8 mouse cellular contexts compared by ENCODE assay signal in the genomic region with DNA sequence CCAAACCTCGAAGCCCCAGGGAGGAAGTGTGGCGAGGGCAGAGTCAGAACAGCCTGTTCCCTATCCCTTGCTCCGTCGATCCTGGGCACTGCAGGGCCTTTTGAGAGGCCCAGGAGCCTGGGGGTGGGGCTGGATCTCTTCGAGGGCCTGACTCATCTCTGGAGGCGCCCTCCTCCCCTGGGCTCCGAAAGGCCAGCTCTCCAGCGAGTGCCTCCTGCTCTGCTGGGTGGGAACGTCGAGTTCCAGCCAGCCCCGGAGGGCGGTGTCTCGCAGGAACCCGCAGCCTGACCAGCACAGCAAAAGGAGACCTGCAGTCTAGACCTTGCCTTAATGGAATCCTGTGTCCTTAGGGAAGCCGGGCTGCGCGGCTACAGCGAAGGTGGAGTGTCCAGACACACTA. TPM values are rescaled to one million over a fixed set of nuclear protein-coding genes. Genes with fewer than 3 reads are reported as not detected.
DNase-seq lines count a peak whose midpoint lies in the region; ATAC-seq lines count a peak whose summit lies in the region.

No protein-coding gene starts in this region.

- ATAC-seq in hindbrain, embryonic 16.5 days: no peak; the same call in 1 of the 2 replicates
- ATAC-seq in hindbrain, embryonic 11.5 days (ENCODE audit: low FRiP score): no peak
- peak; percentile 25; the same call in 1 of the 2 replicates for ATAC-seq in heart, embryonic 11.5 days (replicated peaks; ENCODE audit: insufficient number of reproducible peaks, low FRiP score, low TSS enrichment)
- no peak for ATAC-seq in inflammation-experienced regulatory T-cells, adult 6 months

- no peaks in the 10 kb centered on the region for H3K27me3 ChIP-seq in hindbrain, embryonic 16.5 days (replicated peaks; ENCODE audit: control insufficient read depth, insufficient read depth, low read length)
- no peaks in the 10 kb centered on the region for H3K27me3 ChIP-seq in hindbrain, embryonic 11.5 days (ENCODE audit: control insufficient read depth, insufficient read depth, low read length)
- no peaks in the 10 kb centered on the region for H3K27me3 ChIP-seq in heart, embryonic 11.5 days (ENCODE audit: control insufficient read depth, insufficient read depth, low read length)

- H3K4me2 ChIP-seq in hindbrain, embryonic 16.5 days (ENCODE audit: low read length): no peak overlapping the region
- H3K4me2 ChIP-seq in hindbrain, embryonic 11.5 days (replicated peaks; ENCODE audit: low read depth, low read length): no peak overlapping the region
- H3K4me2 ChIP-seq in heart, embryonic 11.5 days: peak overlapping the region; percentile 6; the same call in 1 of the 2 replicates

- peak overlapping the region; percentile 47 for H3K9ac ChIP-seq in hindbrain, embryonic 16.5 days (ENCODE audit: low read depth, low read length)
- H3K9ac ChIP-seq in hindbrain, embryonic 11.5 days (ENCODE audit: low read depth, low read length): no peak overlapping the region
- peak overlapping the region; percentile 40 for H3K9ac ChIP-seq in heart, embryonic 11.5 days (ENCODE audit: low read depth, low read length)

- DNase-seq in hindbrain, embryonic 11.5 days (ENCODE audit: low spot score): no peak
- DNase-seq in embryo, embryonic 10.5 days (ENCODE audit: low spot score): peak; percentile 57
- peak; percentile 61 to 91 for DNase-seq in kidney, postnatal 25 days
- DNase-seq in skeletal muscle tissue, adult 2 months (ENCODE audit: low read depth, low spot score): peak; percentile 81
- no peak for DNase-seq in thymus, postnatal 4 days

- WGBS in hindbrain, embryonic 16.5 days: 20% methylated on average over 18 of the region's 18 CpGs
- 14% methylated on average over 18 of the region's 18 CpGs for WGBS in hindbrain, embryonic 11.5 days
- 17% methylated on average over 18 of the region's 18 CpGs for WGBS in heart, embryonic 11.5 days (ENCODE audit: insufficient replicate concordance)

- no peak overlapping the region for H3K4me3 ChIP-seq in hindbrain, embryonic 16.5 days (ENCODE audit: low read length)
- no peak overlapping the region for H3K4me3 ChIP-seq in hindbrain, embryonic 11.5 days (ENCODE audit: low read depth, low read length)
- H3K4me3 ChIP-seq in heart, embryonic 11.5 days (ENCODE audit: low read depth, low read length): no peak overlapping the region

- H3K27ac ChIP-seq in hindbrain, embryonic 16.5 days (ENCODE audit: low read depth, low read length): no peak overlapping the region
- H3K27ac ChIP-seq in hindbrain, embryonic 11.5 days (ENCODE audit: low read depth, low read length): no peak overlapping the region
- peak overlapping the region; percentile 30; the same call in 1 of the 2 replicates for H3K27ac ChIP-seq in heart, embryonic 11.5 days (ENCODE audit: low read depth, low read length)

- peaks cover 2% of the 10 kb centered on the region; the same call in 1 of the 2 replicates for H3K4me1 ChIP-seq in hindbrain, embryonic 16.5 days (ENCODE audit: control insufficient read depth, insufficient read depth, low read depth, low read length)
- H3K4me1 ChIP-seq in hindbrain, embryonic 11.5 days (replicated peaks; ENCODE audit: control insufficient read depth, insufficient read depth, low read length): peaks cover 7% of the 10 kb centered on the region; the same call in 1 of the 2 replicates
- peaks cover 19% of the 10 kb centered on the region for H3K4me1 ChIP-seq in heart, embryonic 11.5 days (ENCODE audit: control insufficient read depth, insufficient read depth, low read length)

- no peaks in the 10 kb centered on the region for H3K36me3 ChIP-seq in hindbrain, embryonic 16.5 days (ENCODE audit: control insufficient read depth, insufficient read depth, low read length)
- H3K36me3 ChIP-seq in hindbrain, embryonic 11.5 days (ENCODE audit: control insufficient read depth, insufficient read depth, low read length): no peaks in the 10 kb centered on the region
- no peaks in the 10 kb centered on the region for H3K36me3 ChIP-seq in heart, embryonic 11.5 days (ENCODE audit: control insufficient read depth, insufficient read depth, low read length)

- no peaks in the 10 kb centered on the region for H3K9me3 ChIP-seq in hindbrain, embryonic 16.5 days (ENCODE audit: control insufficient read depth, low read length)
- H3K9me3 ChIP-seq in hindbrain, embryonic 11.5 days (ENCODE audit: control insufficient read depth, low read length): no peaks in the 10 kb centered on the region
- no peaks in the 10 kb centered on the region; the same call in 1 of the 2 replicates for H3K9me3 ChIP-seq in heart, embryonic 11.5 days (replicated peaks; ENCODE audit: control insufficient read depth, low read length)

RNA-seq across cellular contexts. Expression of a gene that starts 50.2 kb away (rescaled TPM):
- 1.4 and 1.5 TPM in 2 replicates for polyA plus RNA-seq in hindbrain, embryonic 16.5 days (2015; fragmentation: Nextera tagmentation; extraction: Ambion mirVana)
- polyA plus RNA-seq in hindbrain, embryonic 11.5 days (2014; fragmentation: Nextera tagmentation; extraction: Ambion mirVana): 2.7 and 4.0 TPM in 2 replicates
- polyA plus RNA-seq in heart, embryonic 11.5 days (2014; fragmentation: Nextera tagmentation; extraction: Ambion mirVana): 1.2 and 1.6 TPM in 2 replicates
- 1 to 10 TPM in 1 of 3 experiments, under 1 TPM in 2; 0.55 to 2.5 (median 0.84) TPM for polyA plus RNA-seq in inflammation-experienced regulatory T-cells, adult 6 months (2017; shearing (Covaris generic))

RNA-seq across cellular contexts. Expression of a gene that starts 54.4 kb away (rescaled TPM):
- 99.3 and 108 TPM in 2 replicates for polyA plus RNA-seq in hindbrain, embryonic 16.5 days (2015; fragmentation: Nextera tagmentation; extraction: Ambion mirVana)
- 108 and 110 TPM in 2 replicates for polyA plus RNA-seq in hindbrain, embryonic 11.5 days (2014; fragmentation: Nextera tagmentation; extraction: Ambion mirVana)
- polyA plus RNA-seq in heart, embryonic 11.5 days (2014; fragmentation: Nextera tagmentation; extraction: Ambion mirVana): 82.6 and 87.5 TPM in 2 replicates
- 10 to 100 TPM; 27.4 to 34.0 (median 28.7) TPM for polyA plus RNA-seq in inflammation-experienced regulatory T-cells, adult 6 months (2017; shearing (Covaris generic))

Comparison
In these comparisons a context has a peak if more than half of its experiments do, and no peak if none do; other contexts are left out.
1. DNase-seq: peak in embryo, embryonic 10.5 days (single experiment), kidney, postnatal 25 days (2 of 2) and skeletal muscle tissue, adult 2 months (single experiment); none in hindbrain, embryonic 11.5 days (single experiment) and thymus, postnatal 4 days (single experiment).